Mouse (Mus musculus) frontal cortex, postnatal 25 days (tissue): ENCODE measurements around the gene Galc.
A peak's percentile ranks its signal among the peaks of the same experiment; 100 is the strongest.

Experiments used
- DNase-seq, 2 experiments: peaks; one replicate each; pipeline ENCODE4 v3.0.0; 2022; ENCODE audit warnings: low spot score in 2 of 2

Galc gene

DNA sequence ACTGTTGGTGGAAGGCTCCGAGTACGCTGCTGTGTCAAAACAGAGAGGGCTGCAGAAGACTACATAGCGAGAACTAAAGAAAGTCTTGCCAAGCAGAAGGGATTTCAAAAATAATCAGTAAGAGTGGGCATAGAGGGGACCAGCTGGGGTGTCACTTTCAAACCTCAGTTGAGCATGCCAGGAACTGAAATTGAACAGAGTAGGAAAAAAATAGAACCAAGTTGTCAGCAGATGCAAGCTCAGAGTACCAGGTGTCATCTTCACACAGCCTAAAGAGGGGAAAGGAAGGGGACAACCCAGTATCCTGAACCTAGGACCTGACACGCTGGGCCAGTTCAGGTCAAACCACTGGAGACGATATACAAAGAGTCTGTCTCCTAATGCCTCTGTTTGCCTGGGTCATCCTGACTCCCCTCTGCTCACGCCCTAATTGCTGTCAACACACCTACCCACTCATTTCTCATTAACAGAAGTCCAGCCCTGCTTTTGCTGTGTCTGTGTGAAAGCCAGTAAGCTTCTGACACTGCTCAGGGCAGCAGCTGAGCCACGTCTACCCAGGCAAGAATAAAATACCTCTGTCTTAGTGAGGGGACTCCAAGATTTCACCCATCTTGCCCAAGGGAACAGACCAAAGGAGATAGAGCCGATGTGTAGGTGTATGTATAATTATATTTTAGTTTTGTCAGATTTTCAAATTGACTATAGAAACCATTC, 71.9 kb downstream of the Galc start:
- peak; percentile 11 to 22 for DNase-seq

GRCm38 (mm10) chr12:98181729-98182128, 77.5 kb downstream of the Galc start:
- DNase-seq: peak; percentile 15 to 32

- DNase-seq: no peak
Measured at GRCm38 (mm10) chr12:98180807-98181206, 78.5 kb downstream of the Galc start.

DNA sequence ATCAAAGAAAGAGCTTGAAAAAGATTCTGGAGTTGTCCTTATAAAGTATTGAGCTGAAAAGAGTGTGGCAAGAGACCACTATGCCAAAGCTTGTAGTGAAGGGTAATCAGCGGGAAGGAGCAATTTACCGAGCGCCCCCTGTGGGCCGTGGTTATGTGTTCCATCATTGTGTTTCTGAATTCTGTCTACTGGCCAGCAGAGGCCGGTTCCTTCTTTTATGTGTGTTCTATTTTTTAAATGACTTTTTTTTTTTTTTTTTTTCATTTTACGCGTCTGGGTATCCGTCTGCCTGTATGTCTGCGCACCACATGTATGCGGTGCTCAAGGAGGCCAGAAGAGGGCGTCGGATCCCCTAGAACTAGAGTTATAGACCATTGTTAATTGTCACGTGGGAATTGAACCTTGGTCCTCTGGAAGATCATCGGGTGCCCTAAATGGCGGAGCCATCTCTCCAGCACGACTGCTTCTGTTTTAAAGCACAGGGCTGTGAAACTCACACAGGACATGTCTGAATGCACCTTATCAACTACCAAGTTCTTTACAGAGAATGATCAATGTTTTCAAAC, 78.9 kb downstream of the Galc start:
- DNase-seq: no peak

GRCm38 (mm10) chr12:98179496-98179895, 79.8 kb downstream of the Galc start:
- no peak for DNase-seq

- DNase-seq: no peak
Measured at GRCm38 (mm10) chr12:98176632-98177031, 82.6 kb downstream of the Galc start.

- DNase-seq: no peak
Measured at GRCm38 (mm10) chr12:98161901-98162300, 97.4 kb downstream of the Galc start.

GRCm38 (mm10) chr12:98160867-98161266, 98.4 kb downstream of the Galc start:
- no peak for DNase-seq
